Mouse (Mus musculus) NIH3T3 (cell line): ENCODE measurements at regions not wholly inside any gene's neighbourhood (a gene's known extent, or its start where the extent isn't known, plus 50 kb on each side); places are given as distances from the start of the nearest gene placed in this dataset.
"Not testable (repeated sequence)": the region's sequence is repeated elsewhere in the genome, so short reads cannot be mapped to it uniquely, and the experiment has no call there.

Source experiments
- DNase-seq: peaks from one replicate; pipeline ENCODE4 v3.0.0-alpha.2; 2012; ENCODE audit warnings: low read depth

DNA sequence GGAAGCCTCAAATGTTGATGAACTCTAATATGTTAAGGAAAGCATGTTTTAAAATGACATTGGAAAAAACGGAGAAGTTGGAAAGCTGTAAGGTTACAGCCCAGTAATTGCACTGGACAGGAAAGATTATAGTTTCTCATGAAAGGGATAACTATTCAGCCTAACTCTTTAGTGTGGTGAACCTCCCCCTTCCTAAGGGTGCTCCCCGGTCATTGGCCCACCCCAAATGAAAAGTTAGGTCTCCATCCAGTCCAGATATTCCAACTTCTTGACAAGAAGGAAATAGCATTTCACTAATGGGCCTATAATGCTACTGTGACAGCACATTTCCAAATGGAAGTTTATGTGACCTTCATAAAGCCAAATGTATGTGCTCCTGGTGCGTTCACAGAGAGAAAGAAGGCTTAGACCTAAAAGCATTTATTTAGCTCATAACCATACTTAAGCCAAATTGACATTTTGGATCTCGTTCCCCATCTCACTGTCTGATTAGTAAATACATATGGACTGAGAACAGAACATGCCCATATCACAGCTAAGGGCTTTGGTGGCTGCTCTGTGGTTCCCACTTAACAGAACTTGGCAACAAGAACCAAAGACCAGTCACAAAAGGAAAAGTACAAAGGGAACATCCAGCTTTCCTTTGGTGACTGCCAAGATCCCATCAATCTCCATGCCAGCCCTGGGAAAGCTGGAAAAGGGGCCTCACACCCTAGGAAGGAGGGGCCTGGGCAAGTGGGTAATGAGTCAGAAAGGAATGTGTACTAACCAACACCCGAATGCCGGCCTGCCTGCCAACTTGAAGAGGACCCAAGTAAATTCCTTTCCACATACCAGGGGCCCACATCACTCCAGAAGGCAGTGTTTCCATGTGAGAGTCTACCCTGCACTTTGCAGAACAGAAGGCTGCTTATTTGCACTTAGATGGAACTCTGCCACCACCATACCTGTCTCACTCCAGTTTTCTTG is 155.1 kb upstream of the Chst7 start:
- DNase-seq: peak; percentile 75

DNA sequence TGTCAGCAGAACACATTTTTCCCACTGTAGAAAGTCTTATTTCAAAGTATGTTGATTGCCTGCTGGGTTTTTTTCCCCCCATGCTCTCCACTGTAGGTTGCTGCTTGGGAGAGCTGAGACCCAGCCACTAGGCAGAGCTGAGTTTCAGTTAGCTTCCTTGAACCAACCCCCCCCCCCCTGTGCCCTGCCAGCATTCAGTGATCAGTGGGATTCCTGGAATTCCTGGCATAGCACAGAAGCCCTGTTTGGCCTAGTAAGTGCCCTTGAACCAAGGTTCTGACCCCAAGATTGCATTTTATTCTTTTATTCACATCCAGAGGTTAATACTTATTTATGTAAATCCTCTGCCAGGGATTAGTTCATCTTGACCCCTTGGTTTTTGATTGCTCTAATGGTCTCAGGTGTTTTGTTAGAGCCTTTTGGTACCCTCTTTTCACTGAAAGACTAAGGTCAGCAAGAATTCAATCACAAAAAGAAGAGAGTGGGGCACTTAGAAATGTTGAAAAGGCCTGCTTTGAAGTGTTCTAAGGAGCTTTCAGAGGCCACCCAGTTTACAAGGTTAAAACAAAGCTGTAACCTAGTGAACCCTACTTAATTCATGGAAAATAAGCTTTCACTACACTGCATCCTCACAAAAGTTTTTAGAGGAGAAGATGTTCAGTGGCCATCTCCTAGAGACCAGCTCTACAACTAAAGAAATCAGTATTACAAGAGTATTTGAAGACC is 152.6 kb upstream of the Chst7 start:
- DNase-seq: no peak

DNA sequence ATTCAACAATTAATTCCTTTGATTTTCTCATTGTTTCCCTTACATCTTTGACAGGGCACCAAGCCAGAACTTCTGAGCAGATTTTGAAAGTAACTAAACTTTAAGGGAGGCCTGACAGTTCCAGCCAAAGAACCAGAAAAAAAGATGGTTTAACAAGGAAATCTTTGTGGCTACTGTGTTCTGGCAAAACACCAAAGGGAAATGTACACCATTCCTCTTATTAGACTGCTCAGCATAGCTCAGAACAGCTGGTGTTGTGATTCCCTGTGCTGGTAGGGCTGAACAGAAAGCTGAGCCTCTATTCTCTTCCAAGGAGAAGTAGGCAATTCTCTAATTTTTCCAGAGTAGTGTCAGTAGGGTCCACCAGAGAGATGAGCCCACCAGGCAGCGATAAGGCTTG is 142.4 kb upstream of the Chst7 start:
- peak; percentile 4 for DNase-seq

DNA sequence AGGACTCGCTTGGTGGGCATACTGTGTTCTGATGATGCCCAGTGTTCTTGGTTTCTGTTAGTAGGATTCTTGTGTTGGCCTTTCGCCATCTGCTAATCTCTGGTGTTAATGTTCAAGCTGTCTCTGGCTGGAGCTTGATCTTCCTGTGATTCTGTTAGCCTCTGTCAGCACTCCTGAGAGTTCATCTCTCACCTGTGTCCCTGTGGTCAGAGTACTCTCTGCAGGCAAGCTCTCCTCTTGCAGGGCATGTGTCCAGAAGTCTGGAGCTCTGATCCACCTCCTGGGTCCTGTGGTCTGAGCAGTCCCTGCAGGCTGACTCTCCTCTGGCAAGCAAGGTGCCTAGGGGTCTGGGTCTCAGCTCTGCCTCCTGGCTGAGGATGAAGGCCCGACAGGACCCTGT is 130.0 kb upstream of the Chst7 start:
- not testable (repeated sequence) for DNase-seq

DNA sequence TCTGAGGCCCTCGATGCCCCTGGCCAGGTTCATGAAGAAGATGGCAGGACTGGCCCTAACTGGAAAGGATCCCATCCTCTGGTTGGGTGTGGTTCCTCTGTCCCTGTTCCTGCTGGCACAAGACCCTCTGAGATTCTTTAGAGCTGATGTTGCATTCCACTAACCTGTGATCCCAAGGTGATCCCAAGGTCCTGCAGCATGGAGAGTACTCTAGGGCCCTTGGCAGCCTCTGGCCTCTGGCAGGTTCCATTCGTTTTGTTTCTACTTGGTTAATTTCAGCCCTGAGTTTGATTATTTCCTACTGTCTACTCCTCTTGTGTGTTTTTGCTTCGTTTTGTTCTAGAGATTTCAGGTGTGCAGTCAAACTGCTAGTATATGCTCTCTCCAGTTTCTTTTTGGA is 129.5 kb upstream of the Chst7 start:
- no peak for DNase-seq

DNA sequence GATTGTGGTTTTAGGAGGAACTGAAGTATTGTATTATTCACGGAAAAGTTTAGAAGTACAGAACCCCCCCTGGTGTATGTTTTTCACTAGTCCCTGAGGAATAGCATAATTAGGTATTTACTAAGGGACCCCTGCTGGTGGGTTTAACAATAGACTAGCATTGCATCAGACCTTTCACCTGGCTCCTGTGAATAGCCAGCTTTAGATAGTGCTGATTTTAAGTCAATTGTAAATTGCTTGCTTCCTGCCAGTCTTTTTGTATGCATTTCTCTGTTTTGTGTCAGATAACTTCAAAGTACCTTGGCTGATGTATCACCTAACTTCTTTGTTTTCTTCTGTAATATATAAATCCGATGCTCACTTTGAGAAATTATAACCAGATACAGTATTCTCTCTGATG is 116.1 kb upstream of the Chst7 start:
- no peak for DNase-seq
